Mouse (Mus musculus): Measurements from ENCODE around the gene Rsph9. TPM values are rescaled to one million over a fixed set of nuclear protein-coding genes. Genes with fewer than 3 reads are reported as not detected.

Gene Rsph9
- polyA plus RNA-seq, 1 experiment from 2014 or later, result 7.3 TPM

- Histone ChIP-seq H3K4me3 (peak overlapping the region; percentile 95), H3K4me1 (peaks cover 41% of the 10 kb centered on the region), H3K27me3 (ENCODE audit: insufficient read depth, poor library complexity, severe bottlenecking) (no peaks in the 10 kb centered on the region), H3K9me3 (no peaks in the 10 kb centered on the region), H3K27ac (peak overlapping the region; percentile 96), H3K36me3 (peaks cover 37% of the 10 kb centered on the region)
- WGBS, result 49% methylated on average over 9 of the region's 9 CpGs
- no peak for DNase-seq (ENCODE audit: low spot score)
These were observed 17.7 kb upstream of the Rsph9 start for GRCm38 (mm10) chr17:46161710-46162109.

GRCm38 (mm10) chr17:46161179-46161578, 17.2 kb upstream of the Rsph9 start:
- no peak for DNase-seq (ENCODE audit: low spot score)
- H3K27me3 ChIP-seq (ENCODE audit: insufficient read depth, poor library complexity, severe bottlenecking), result no peaks in the 10 kb centered on the region

GRCm38 (mm10) chr17:46160686-46161085, 16.7 kb upstream of the Rsph9 start, which contains the start of gene Gtpbp2:
TSS of gene Gtpbp2 (plus strand) at chr17:46161032.
- peak within 1 kb of the TSS; percentile 95 for H3K4me3 ChIP-seq
- peak; percentile 99 for DNase-seq (ENCODE audit: low spot score)
- peaks cover 38% of the 10 kb centered on the region for H3K4me1 ChIP-seq
- no peaks in the 10 kb centered on the region for H3K9me3 ChIP-seq
- H3K36me3 ChIP-seq, result peaks cover 27% of the 10 kb centered on the region
- peak within 1 kb of the TSS; percentile 96 for H3K27ac ChIP-seq
- no peaks in the 10 kb centered on the region for H3K27me3 ChIP-seq (ENCODE audit: insufficient read depth, poor library complexity, severe bottlenecking)
- WGBS, result 0% methylated on average over 23 of the region's 23 CpGs

More at GRCm38 (mm10) chr17:46161179-46161578, 17.2 kb upstream of the Rsph9 start:
- H3K27ac ChIP-seq, result peak overlapping the region; percentile 96
- H3K9me3 ChIP-seq, result no peaks in the 10 kb centered on the region
- peaks cover 38% of the 10 kb centered on the region for H3K4me1 ChIP-seq
- under 1% methylated on average over 19 of the region's 19 CpGs for WGBS
- peak overlapping the region; percentile 95 for H3K4me3 ChIP-seq
- H3K36me3 ChIP-seq, result peaks cover 32% of the 10 kb centered on the region

DNA sequence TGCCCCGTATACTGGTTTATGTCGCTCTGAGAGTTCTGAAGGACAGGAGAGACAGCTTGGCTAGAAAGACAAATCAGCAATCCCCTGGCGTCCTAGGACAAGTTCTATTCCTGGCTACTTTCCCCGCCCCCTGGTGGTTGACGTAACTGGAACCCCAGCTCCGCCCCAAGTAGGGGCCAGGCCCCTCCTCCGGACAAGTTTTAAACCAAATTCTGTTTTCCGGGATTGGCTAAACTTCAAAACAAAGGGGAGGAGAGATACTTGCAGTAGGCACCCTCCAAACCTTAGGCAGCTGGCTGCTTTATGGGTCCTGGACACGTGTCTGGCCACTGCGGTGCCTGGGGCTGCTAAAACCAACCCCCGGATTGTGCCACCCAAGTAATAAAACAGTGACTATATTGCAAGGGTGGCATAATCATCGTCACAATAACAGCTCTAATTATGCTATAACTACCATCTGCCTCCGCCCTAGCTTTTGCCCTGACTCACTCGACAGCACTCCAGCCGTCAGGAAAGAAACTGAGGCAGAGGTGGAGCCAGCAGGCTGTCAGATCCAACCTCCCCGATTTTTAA, 16.2 kb upstream of the Rsph9 start:
- DNase-seq (ENCODE audit: low spot score), result peak; percentile 97
- no peaks in the 10 kb centered on the region for H3K9me3 ChIP-seq
- H3K36me3 ChIP-seq, result peaks cover 21% of the 10 kb centered on the region
- WGBS, result under 1% methylated on average over 16 of the region's 16 CpGs
- peak overlapping the region; percentile 96 for H3K27ac ChIP-seq
- H3K4me3 ChIP-seq, result peak overlapping the region; percentile 95
- H3K27me3 ChIP-seq (ENCODE audit: insufficient read depth, poor library complexity, severe bottlenecking), result no peaks in the 10 kb centered on the region
- H3K4me1 ChIP-seq, result peaks cover 38% of the 10 kb centered on the region

DNA sequence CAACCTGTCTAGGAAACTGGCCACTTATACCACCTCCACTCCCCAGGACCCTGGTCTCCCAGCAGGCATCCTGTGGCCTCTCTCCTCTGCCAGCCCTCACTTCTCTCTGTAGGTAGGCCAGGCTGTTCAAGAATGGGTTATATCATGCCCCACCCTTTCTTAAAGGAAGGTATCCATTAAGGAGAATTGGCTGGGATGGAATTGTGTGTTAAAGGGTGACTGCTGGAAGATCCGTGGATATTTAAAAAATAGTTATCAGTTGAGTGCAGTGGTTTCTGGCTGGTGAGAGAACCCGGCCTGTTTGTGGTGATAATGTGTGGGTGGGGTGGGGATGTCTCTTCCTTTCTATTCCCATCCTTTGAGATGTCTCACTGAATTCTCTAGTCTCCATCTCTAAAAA, 15.2 kb upstream of the Rsph9 start:
- Histone ChIP-seq H3K27ac (peak overlapping the region; percentile 96), H3K4me3 (peak overlapping the region; percentile 95), H3K27me3 (ENCODE audit: insufficient read depth, poor library complexity, severe bottlenecking) (no peaks in the 10 kb centered on the region), H3K9me3 (no peaks in the 10 kb centered on the region), H3K36me3 (peaks cover 12% of the 10 kb centered on the region), H3K4me1 (peaks cover 38% of the 10 kb centered on the region)
- DNase-seq (ENCODE audit: low spot score), result no peak
- WGBS, result 26% methylated on average over 2 of the region's 2 CpGs

DNA sequence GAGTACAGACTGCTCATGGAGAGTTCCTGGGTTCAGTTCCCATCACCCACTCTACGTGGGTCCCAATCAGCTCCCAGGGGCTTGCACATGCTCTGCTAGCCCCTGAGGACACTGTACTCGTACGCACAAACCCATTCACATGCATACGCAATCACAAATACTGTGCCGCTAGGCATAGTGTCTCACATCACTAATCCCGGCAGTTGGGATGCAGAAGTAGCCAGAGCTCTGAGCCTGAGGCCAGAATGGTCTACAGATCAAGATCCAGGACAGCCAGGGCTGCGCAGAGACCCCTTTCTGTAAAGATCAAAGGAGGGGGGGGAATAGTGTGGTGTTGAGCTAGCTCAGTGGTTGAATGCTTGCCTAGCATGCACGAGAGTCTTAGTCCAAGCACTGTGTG, 13.1 kb upstream of the Rsph9 start:
- 93% methylated on average over 8 of the region's 8 CpGs for WGBS

DNA sequence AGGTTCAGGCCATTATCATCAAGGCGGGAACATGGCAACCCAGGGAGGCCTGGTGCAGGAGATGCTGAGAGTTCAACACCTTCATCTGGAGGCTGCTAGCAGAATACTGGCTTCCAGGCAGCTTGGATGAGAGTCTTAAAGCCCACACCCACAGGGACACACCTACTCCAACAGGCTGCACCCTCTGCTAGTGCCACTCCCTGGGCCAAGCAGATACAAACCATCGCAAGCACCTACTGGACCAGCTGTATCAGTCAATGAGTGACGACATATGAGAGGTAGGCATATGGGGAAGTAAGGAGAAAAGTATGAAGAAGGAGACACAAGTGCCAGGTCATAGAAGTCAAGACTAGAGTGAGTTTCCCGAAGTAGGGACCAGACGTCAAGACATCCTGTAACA, 12.7 kb upstream of the Rsph9 start:
- no peak overlapping the region; the same call in 1 of the 2 replicates for H3K27ac ChIP-seq
- H3K27me3 ChIP-seq (ENCODE audit: insufficient read depth, poor library complexity, severe bottlenecking), result no peaks in the 10 kb centered on the region
- H3K36me3 ChIP-seq, result peaks cover 2% of the 10 kb centered on the region; the same call in 1 of the 2 replicates
- H3K4me3 ChIP-seq, result no peak overlapping the region
- H3K4me1 ChIP-seq, result peaks cover 30% of the 10 kb centered on the region
- DNase-seq (ENCODE audit: low spot score), result no peak
- H3K9me3 ChIP-seq, result no peaks in the 10 kb centered on the region
- 75% methylated on average over 5 of the region's 5 CpGs for WGBS

More for the DNA sequence above, 13.1 kb upstream of the Rsph9 start:
- Histone ChIP-seq H3K27ac (peak overlapping the region; percentile 31; the same call in 1 of the 2 replicates), H3K4me1 (peaks cover 34% of the 10 kb centered on the region), H3K36me3 (no peaks in the 10 kb centered on the region), H3K9me3 (no peaks in the 10 kb centered on the region), H3K4me3 (no peak overlapping the region), H3K27me3 (ENCODE audit: insufficient read depth, poor library complexity, severe bottlenecking) (no peaks in the 10 kb centered on the region)
- DNase-seq (ENCODE audit: low spot score), result no peak

DNA sequence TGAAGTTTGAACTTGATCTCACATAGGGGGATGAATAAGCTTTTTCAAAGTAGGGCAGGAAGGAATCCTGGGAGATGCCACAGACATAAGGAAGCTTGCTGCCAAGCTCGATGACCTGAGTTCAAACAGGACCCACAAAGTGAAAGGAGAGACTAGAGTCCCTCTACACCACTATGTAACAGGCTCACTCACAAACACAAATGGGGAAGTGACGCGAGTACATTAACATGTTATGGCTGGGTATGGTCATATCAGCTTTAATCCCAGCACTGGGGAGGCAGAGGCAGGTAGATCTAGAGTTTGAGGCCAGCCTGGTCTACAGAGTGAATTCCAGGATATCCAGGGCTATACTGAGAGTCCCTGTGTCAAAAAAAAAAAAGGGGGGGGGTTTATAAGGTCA, 10.3 kb upstream of the Rsph9 start:
- Histone ChIP-seq H3K4me3 (no peak overlapping the region), H3K36me3 (peaks cover 8% of the 10 kb centered on the region), H3K27me3 (ENCODE audit: insufficient read depth, poor library complexity, severe bottlenecking) (no peaks in the 10 kb centered on the region), H3K9me3 (no peaks in the 10 kb centered on the region), H3K4me1 (peaks cover 22% of the 10 kb centered on the region), H3K27ac (no peak overlapping the region)
- 93% methylated on average over 3 of the region's 3 CpGs for WGBS
- DNase-seq (ENCODE audit: low spot score), result no peak

DNA sequence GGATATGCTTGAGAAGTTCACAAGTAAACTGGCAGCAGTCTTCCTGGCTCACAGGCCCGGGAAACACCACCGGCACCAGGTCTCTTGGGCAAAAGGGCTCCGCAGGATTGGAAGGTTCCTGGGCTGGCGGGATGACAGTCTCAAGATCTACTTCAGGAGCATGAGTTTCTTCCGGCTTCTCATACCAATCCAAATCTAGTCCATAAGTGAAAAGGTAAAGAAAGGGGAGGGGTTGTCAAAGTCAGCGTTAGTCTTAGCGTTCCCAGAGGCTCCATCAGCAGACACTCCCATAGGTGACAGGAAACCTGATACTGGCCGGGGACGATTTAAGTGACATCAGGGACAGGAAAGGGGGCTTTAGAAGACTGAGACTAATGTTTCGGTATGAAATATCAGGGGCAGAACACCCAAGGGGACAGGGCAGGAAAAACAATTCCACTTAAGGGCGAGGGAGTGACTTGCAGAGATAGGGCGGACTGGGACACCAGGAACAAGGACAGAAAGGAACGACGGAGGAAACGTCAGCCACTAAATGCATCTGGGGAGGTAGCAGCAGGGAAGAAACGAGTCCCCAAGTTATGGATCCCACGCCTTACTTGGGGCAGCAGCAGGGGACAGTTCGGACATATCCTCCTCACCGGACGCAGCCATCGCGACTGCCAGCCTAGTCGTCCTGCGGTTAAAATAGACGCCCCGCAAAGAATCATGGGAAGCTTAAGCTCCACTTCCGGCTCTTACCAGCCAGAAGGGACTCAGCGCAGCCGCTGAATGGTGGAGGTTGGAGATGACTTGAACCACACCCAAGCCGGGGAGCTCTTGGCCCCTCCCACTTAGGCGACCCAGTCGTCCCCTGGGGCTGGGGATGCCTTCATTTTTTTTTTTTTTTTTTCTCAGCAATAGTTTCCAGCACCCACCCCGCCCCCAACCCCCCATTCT, 9.1 kb upstream of the Rsph9 start, which contains the start of gene Mad2l1bp:
Gene Mad2l1bp, minus strand, starts transcription at position 707 of the 936 bp plus-strand sequence.
- Histone ChIP-seq H3K4me3 (peak within 1 kb of the TSS; percentile 72), H3K27me3 (ENCODE audit: insufficient read depth, poor library complexity, severe bottlenecking) (no peaks in the 10 kb centered on the region), H3K36me3 (peaks cover 20% of the 10 kb centered on the region), H3K27ac (peak within 1 kb of the TSS; percentile 85), H3K9me3 (no peaks in the 10 kb centered on the region), H3K4me1 (peaks cover 18% of the 10 kb centered on the region)
- 3% methylated on average over 33 of the region's 33 CpGs for WGBS
- DNase-seq (ENCODE audit: low spot score), result peak; percentile 97

GRCm38 (mm10) chr17:46139872-46140271, 4.1 kb downstream of the Rsph9 start:
- no peak overlapping the region for H3K27ac ChIP-seq
- peaks cover 28% of the 10 kb centered on the region for H3K4me1 ChIP-seq
- no peaks in the 10 kb centered on the region; the same call in 1 of the 2 replicates for H3K27me3 ChIP-seq (ENCODE audit: insufficient read depth, poor library complexity, severe bottlenecking)
- H3K9me3 ChIP-seq, result no peaks in the 10 kb centered on the region
- WGBS, result 85% methylated on average over 3 of the region's 3 CpGs
- no peak for DNase-seq (ENCODE audit: low spot score)
- H3K4me3 ChIP-seq, result no peak overlapping the region
- no peaks in the 10 kb centered on the region for H3K36me3 ChIP-seq

DNA sequence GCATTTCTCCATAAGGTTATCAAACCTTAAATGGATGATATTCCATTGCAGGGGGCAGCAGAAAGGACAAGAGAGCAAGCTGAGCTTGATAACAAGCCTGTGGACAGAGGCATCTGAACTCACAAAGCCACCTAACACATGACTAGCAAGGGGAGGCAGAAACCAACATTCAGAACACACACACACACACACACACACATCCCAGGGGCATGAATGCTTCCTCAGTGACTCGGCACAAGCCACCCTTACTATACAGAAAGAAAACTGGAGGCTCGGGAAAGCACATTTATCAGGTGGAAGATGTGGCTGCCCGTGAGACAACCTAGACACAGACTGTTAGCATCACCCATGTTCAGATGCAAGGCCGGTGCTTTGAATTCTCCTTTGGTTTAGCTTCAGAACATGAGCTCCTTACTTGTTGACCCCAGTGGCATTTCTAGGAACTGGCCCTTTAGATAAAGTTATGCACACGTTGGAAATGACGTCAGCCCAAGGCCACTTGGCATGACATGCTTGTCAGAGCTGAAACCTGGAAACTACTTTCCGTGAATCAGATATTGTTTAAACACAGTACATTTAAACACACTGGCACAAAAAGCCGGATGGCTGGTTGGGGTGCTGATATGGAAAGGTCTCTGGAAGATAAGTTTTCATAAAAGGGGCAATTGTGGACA, 5.3 kb downstream of the Rsph9 start:
- WGBS, result 61% methylated on average over 8 of the region's 8 CpGs
- H3K4me1 ChIP-seq, result peaks cover 20% of the 10 kb centered on the region
- no peaks in the 10 kb centered on the region for H3K9me3 ChIP-seq
- H3K27me3 ChIP-seq (ENCODE audit: insufficient read depth, poor library complexity, severe bottlenecking), result no peaks in the 10 kb centered on the region; the same call in 1 of the 2 replicates
- DNase-seq (ENCODE audit: low spot score), result no peak
- H3K27ac ChIP-seq, result no peak overlapping the region
- H3K4me3 ChIP-seq, result no peak overlapping the region
- H3K36me3 ChIP-seq, result no peaks in the 10 kb centered on the region

- WGBS, result 46% methylated on average over 8 of the region's 8 CpGs
- Histone ChIP-seq H3K27ac (no peak overlapping the region), H3K9me3 (no peaks in the 10 kb centered on the region), H3K4me3 (no peak overlapping the region), H3K4me1 (peaks cover 17% of the 10 kb centered on the region), H3K36me3 (peaks cover 23% of the 10 kb centered on the region), H3K27me3 (ENCODE audit: insufficient read depth, poor library complexity, severe bottlenecking) (peaks cover 11% of the 10 kb centered on the region; the same call in 1 of the 2 replicates)
- no peak for DNase-seq (ENCODE audit: low spot score)
These were observed 11.2 kb downstream of the Rsph9 start for GRCm38 (mm10) chr17:46132862-46133261.
